ENCODE assay signal across 9 mouse cellular contexts in the genomic region with DNA sequence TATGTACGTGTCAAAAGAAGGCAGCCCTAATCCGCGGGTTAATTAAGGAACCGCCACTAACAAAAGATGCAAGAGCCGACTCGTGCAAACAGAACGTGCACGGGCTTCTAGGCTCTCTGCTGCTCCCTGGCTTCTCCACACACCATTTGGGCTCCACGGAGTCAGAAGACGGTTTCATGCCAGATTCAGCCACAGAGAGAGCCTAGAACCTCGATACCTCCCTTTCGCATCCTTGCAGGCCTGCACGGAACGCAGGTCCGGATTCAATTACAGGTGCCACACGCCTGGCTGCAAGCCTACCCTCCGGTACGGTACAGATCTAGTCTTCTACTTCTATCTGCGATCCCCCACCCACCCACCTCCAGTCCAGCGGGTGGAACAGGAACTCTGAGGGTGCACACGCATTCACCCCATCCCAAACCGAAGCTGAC. TPM values are rescaled to one million over a fixed set of nuclear protein-coding genes. Genes with fewer than 3 reads are reported as not detected.
DNase-seq lines count a peak whose midpoint lies in the region; ATAC-seq lines count a peak whose summit lies in the region.
"Had no signal": no experiment of that assay in that cellular context is flagged by ENCODE, and none has a peak within 500 bp of the region (broad histone marks: within the 10 kb centered on the region; RNA-seq: fewer than 3 reads in every experiment).

No protein-coding gene starts in this region.

- H3K4me3 ChIP-seq in forebrain, embryonic 10.5 days: peak overlapping the region; percentile 53
- peak overlapping the region; percentile 29 for H3K4me3 ChIP-seq in hindbrain, embryonic 16.5 days (ENCODE audit: low read length)
- H3K4me3 ChIP-seq in neural tube, embryonic 11.5 days (ENCODE audit: low read depth, low read length): no peak overlapping the region

- H3K9ac ChIP-seq in hindbrain, embryonic 16.5 days (ENCODE audit: low read depth, low read length): peak overlapping the region; percentile 50
- peak overlapping the region; percentile 37; the same call in 1 of the 2 replicates for H3K9ac ChIP-seq in neural tube, embryonic 11.5 days (ENCODE audit: low read length)
- H3K9ac ChIP-seq: liver, embryonic 14.5 days had no signal

- 8% methylated on average over 22 of the region's 22 CpGs for WGBS in forebrain, embryonic 10.5 days
- 15% methylated on average over 22 of the region's 22 CpGs for WGBS in hindbrain, embryonic 16.5 days
- 21% methylated on average over 22 of the region's 22 CpGs for WGBS in neural tube, embryonic 11.5 days

- peak; percentile 46 to 50 for DNase-seq in kidney, postnatal 4 days
- no peak for DNase-seq in kidney, postnatal 14 days
- no peak for DNase-seq in forebrain, embryonic 10.5 days (ENCODE audit: extremely low spot score, low spot score)
- no peak for DNase-seq in neural tube, embryonic 11.5 days (ENCODE audit: low spot score)
- DNase-seq in urinary bladder, adult 2 months (ENCODE audit: low spot score): no peak
- no peak for DNase-seq in gastrocnemius, adult 8-10 months (ENCODE audit: low spot score in 2 of 2)
- DNase-seq: right cerebral cortex, postnatal 25 days had no signal

- H3K4me2 ChIP-seq in hindbrain, embryonic 16.5 days (ENCODE audit: low read length): peak overlapping the region; percentile 59
- peak overlapping the region; percentile 22 for H3K4me2 ChIP-seq in neural tube, embryonic 11.5 days (ENCODE audit: low read depth)

- no peaks in the 10 kb centered on the region for H3K36me3 ChIP-seq in forebrain, embryonic 10.5 days (replicated peaks)
- H3K36me3 ChIP-seq in hindbrain, embryonic 16.5 days (ENCODE audit: control insufficient read depth, insufficient read depth, low read length): no peaks in the 10 kb centered on the region
- H3K36me3 ChIP-seq in neural tube, embryonic 11.5 days (ENCODE audit: control insufficient read depth, insufficient read depth, low read length): no peaks in the 10 kb centered on the region

- H3K27me3 ChIP-seq in forebrain, embryonic 10.5 days (ENCODE audit: poor library complexity, severe bottlenecking): peaks cover 64% of the 10 kb centered on the region
- no peaks in the 10 kb centered on the region for H3K27me3 ChIP-seq in hindbrain, embryonic 16.5 days (replicated peaks; ENCODE audit: control insufficient read depth, insufficient read depth, low read length)
- peaks cover 2% of the 10 kb centered on the region; the same call in 1 of the 2 replicates for H3K27me3 ChIP-seq in neural tube, embryonic 11.5 days (ENCODE audit: control insufficient read depth, insufficient read depth, low read length)

- no peaks in the 10 kb centered on the region for H3K9me3 ChIP-seq in forebrain, embryonic 10.5 days
- no peaks in the 10 kb centered on the region for H3K9me3 ChIP-seq in hindbrain, embryonic 16.5 days (ENCODE audit: control insufficient read depth, low read length)
- H3K9me3 ChIP-seq in neural tube, embryonic 11.5 days (ENCODE audit: control insufficient read depth, low read length): no peaks in the 10 kb centered on the region

- peaks cover 100% of the 10 kb centered on the region for H3K4me1 ChIP-seq in forebrain, embryonic 10.5 days
- peaks cover 69% of the 10 kb centered on the region for H3K4me1 ChIP-seq in hindbrain, embryonic 16.5 days (ENCODE audit: control insufficient read depth, insufficient read depth, low read depth, low read length)
- peaks cover 64% of the 10 kb centered on the region for H3K4me1 ChIP-seq in neural tube, embryonic 11.5 days (ENCODE audit: control insufficient read depth, insufficient read depth, low read length)

- peak overlapping the region; percentile 98 for H3K27ac ChIP-seq in forebrain, embryonic 10.5 days
- H3K27ac ChIP-seq in hindbrain, embryonic 16.5 days (ENCODE audit: low read depth, low read length): peak overlapping the region; percentile 62
- no peak overlapping the region for H3K27ac ChIP-seq in neural tube, embryonic 11.5 days (ENCODE audit: low read depth, low read length)
- H3K27ac ChIP-seq: liver, embryonic 14.5 days had no signal

- peak; percentile 46; the same call in 1 of the 2 replicates for ATAC-seq in hindbrain, embryonic 16.5 days
- ATAC-seq in neural tube, embryonic 11.5 days (ENCODE audit: insufficient read depth, low FRiP score, low TSS enrichment): no peak

RNA-seq across cellular contexts. Expression of gene Bcl11b, which starts 26.8 kb away (rescaled TPM):
- 3.4 and 5.5 TPM in 2 replicates for polyA plus RNA-seq in forebrain, embryonic 10.5 days (2016; fragmentation: Nextera tagmentation; extraction: Ambion mirVana)
- 12.0 and 16.7 TPM in 2 replicates for polyA plus RNA-seq in hindbrain, embryonic 16.5 days (2015; fragmentation: Nextera tagmentation; extraction: Ambion mirVana)
- 9.4 and 9.5 TPM in 2 replicates for polyA plus RNA-seq in neural tube, embryonic 11.5 days (2014; fragmentation: Nextera tagmentation; extraction: Ambion mirVana)
- 0.44 and 0.77 TPM in 2 replicates for polyA plus RNA-seq in urinary bladder, adult 2 months (2012; rRNA removed)
- under 1 TPM in 1 of 4 experiments, not detected in 3; 0.02 TPM for total RNA-seq in gastrocnemius, adult 8-10 months (2022)

Comparison
In these comparisons a context has a peak if more than half of its experiments do, and no peak if none do; other contexts are left out.
1. DNase-seq: peak in kidney, postnatal 4 days (2 of 2); none in kidney, postnatal 14 days (single experiment), forebrain, embryonic 10.5 days (single experiment), neural tube, embryonic 11.5 days (single experiment), urinary bladder, adult 2 months (single experiment) and gastrocnemius, adult 8-10 months (0 of 2).